Mouse (Mus musculus) cerebellum, postnatal 4 days (tissue): ENCODE results near the gene Efna1.

Experiments
- DNase-seq, 2 experiments: peaks; one replicate each; pipeline ENCODE4 v3.0.0; 2022; ENCODE audit warnings: low spot score in 2 of 2, mixed read lengths in 1 of 2

The Efna1 gene

DNA sequence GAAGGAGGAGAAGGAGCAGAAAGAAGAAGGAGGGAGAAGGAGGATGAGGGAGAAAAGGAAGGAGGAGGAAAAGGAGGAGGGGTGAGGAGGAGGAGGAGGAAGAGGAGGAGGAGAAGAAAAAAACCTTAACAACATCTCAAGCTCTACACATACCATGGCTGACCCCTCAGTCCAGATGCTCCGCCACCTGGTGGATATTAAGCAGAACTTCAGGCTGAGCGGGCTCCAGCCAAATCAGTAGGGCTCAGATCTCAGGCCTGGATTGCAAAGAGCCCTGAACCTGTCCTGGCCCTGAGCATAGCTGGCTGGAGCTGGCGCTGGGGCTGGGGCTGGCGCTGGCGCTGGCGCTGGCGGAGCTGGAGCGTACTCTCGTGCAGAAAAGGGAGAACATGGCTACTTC is 27.1 kb upstream of the Efna1 start:
- peak in 1 of 2 experiments; percentile 72 for DNase-seq

DNA sequence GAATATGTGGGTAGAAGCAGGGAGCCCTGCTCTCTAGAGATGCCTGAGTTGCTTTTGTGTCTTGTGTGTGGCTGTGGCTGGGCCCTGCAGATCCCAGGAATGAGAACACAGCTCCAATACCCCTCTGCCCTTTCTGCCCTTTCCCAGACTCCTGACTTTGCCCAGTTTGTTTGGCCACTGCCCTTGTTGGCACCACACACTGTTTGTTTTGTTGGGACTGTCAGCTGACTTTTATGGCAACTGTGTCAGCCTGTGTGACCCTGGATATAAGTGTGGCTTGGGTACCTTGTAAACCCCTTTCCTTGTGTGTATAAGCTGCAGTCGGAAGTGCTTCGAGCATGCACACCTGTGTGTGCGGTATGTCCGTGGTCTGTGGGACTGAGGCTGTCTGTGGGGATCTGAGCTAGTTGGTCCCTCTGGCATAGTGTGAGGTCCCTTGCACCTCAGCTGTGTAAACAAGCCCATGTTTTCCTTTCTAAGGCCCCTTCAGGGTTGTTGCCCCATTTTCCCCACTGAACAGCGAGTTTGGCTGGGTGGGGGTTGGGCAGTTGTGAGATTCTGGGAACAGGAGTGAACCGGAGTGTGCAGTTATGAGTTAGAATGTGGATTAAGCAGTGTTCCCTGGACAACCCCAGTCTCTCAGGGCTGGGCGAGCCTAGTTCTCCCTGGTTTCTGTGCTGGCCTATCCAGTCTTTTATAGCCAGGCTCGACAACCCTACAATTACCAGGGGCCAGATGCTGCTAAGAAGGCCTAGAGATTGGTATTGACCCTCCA is 24.8 kb upstream of the Efna1 start:
- no peak for DNase-seq

DNA sequence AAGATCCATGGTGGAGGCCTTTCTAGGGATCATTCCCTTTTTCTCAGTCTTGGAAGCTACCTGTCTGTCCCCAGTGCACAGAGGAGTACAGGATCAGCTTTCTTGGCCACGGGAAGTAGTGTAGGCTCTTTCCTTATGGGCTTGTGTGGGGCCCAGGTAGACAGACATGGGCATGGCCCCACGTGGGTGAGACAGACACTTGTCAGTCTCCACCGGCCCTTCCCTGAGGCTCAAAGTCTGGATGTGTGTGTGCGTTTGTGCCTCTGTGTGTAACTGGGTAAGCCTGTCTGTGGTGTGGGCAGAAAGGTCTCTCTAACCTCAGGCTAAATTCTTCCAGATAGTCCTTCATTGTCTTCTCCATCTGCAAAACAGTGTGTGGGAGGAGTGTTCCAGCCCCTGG is 24.2 kb upstream of the Efna1 start:
- no peak for DNase-seq

DNA sequence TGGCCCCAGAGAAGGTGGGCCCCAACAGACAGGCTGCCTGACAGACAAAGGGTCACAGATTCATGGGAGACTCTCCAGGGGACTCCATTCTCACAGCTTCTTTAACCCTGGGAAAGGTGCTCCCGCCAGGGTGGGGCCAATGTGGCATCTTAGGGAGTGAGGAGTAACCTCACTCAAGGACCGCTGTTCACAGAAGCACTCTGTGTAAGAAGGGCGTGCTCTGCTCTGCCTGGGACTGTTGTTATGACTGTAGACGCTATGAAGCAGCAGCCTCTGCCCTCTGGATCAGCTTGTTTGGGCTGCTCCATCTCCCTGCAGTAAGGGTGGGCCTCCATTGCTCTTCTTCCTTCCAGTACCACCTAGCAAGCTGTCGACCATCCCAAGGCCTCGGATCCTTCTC is 23.5 kb upstream of the Efna1 start:
- no peak for DNase-seq

DNA sequence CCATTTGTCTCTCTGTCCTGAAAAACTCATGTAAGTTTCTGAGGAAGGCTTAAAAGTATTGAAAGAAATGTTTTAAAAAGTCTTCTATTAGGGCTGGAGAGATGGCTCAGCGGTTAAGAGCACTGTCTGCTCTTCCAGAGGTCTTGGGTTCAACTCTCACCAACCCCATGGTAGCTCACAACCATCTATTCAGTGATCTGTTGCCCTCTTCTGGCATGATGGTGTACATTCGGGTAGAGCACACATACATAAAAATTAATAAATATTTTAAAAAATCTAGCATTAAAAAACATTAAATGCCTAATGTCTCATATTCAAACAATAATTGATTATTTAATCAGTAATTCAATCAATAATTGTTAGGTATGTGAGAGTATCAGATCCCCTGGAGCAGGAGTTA is 19.6 kb upstream of the Efna1 start:
- DNase-seq: no peak

DNA sequence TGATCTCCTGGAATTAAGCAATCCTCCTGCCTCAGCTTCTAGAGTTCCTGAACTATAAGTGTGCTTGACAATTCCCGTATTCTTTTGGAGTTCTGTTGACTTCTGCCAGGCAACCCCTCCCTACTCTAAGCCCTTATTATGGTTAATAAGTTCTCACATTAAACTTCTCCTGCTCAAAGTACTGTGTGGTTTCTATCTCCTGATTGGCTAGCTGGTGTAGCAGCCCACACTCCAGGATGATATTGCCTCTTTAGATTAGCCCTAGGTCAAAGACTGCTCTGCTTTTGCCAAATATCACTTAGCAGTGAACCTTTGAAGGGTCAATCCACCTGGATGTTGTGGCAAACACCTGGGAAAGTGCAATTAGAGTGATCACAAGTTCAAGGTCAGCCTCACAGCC is 19.1 kb upstream of the Efna1 start:
- DNase-seq: no peak

DNA sequence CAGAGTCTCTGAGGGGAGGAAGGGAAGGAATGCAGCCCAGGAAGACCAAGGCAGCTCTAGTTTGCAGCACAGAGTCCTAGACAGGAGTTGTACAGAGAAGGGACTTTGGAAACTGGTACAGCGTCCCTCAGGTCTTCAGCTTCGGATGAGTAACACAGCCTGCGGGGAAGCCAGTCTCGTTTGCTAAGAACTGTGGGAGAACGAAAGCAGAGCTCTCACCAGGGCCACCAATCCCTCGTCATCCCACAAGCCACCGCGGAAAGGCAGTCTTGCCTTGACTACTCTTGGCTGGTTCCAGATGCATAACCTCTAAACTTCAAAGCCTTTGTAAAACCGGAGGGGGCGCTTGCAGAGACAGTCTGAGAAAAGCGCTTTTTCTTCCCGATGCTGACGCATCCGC is 18.6 kb upstream of the Efna1 start:
- no peak for DNase-seq

DNA sequence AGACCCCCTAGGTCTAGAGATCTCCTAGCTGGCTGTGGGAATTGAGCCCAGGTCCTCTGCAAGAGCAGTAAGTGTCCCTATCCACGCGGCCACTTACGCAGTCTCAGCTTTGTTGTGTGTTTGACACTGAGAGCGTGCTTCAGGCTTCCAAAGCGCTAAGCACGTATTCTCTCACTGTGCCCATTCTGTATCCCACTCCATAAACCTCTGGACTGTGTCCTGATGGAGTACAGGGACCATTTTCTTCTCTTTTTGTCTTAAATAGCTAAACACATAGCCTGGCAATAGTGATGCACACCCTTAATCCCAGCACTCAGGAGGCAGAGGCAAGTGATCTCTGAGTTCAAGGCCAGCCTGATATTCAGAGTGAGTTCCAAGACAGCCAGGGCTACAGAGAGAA is 18.0 kb upstream of the Efna1 start:
- DNase-seq: no peak

DNA sequence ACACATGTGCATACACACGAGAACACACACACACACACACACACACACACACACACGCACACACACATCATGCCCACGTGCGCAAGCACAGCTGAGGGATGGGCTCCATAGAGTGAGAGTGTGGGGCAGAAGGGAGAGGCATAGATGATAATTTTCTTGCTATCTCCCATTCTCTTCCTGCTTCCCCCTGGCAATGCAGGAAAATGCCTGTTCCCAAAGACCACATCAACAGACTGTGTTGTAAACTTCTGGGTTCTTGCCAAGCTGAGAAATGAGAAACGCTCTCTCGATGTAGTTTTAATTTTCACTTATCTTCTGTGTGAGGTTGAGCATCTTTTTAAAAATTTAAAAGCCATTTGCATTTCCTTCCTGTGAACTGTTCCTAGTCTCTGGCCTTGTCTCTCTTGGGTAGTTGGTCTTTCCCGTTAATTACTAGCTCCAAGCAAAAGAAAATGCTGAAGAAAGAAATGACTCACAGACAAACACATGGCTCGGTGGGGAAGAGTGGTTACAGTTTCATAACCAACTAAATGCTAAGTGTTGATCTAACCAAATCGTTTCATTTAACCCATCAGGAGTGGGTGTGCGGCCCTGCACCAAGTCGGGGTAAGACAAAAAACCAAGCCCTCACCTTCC is 15.9 kb upstream of the Efna1 start:
- no peak for DNase-seq

DNA sequence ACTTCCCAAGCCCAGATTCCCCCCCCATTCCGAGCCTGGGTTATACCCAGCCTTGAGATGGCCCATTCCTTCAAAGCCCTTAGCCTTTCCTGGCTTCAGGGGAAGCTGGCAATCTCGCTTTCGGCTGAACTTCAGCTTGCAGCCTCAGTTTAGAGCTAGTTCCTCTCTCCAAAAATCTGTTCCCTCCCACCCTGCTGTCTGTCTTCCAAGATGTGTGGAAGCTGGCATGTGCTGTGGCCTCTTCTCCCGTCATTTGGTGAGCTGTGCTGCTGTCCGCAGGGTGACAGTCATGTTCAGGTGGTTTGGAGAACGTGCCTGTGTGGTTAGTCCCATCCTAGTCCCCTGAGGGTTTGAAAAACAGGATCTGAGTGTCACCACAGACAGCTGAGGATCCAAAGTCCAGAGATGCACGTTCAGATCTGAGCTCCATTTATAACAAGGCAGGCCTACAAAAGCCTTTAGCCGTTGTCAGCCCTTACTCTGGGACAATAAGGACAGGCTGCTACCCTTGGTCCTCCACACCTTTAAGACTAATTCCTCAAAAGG is 14.8 kb upstream of the Efna1 start:
- no peak for DNase-seq

DNA sequence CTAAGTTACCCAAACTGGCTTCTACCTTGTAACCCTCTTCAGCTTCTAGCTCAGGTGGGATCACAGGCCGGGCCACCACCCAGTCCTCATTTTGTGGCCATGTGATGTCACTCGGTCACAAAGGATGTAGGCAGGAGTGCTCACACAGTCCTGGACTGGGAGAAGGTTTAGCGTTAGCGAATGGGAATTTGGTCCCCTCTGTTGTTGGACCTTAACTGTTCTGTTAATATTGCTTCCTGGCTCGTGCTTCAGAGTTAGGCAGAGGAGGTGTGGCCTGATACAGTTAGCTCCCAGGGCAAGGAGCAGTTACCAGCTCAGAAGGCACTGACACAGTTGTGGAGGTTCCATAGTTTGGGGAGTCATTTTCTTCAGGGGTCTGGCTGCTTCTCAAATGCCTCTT is 13.3 kb upstream of the Efna1 start:
- DNase-seq: no peak

DNA sequence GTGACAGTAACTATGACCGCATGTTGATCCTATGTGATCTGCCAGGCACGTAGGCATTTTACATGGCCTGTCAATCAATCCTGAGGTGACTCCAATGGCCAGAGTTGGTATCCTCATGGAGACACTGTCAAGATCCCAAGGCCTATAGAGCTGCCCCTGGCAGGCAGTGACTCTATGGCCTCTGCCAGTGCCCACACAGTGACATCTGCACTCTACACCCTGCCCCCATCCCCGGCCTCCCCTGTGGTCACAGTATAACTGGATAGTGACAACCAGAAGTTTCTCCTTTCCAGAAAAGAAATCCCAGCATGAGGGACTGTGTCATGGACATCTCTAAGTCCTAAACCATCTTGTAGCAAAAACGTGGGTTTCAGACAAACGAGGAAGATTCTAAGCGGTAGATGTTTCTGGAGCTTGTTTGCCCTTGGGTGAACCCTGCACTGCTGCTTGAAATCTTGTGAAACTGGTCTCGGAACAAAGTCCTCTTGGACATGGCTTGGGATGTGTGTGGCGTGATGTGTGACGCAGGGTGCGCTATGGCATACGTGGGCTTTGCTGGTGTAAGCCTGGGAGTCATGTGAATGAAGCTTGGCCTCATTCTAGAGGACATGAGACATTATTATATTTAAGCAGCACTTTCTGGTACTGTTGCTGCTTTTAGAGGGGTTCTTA is 12.4 kb upstream of the Efna1 start:
- no peak for DNase-seq

DNA sequence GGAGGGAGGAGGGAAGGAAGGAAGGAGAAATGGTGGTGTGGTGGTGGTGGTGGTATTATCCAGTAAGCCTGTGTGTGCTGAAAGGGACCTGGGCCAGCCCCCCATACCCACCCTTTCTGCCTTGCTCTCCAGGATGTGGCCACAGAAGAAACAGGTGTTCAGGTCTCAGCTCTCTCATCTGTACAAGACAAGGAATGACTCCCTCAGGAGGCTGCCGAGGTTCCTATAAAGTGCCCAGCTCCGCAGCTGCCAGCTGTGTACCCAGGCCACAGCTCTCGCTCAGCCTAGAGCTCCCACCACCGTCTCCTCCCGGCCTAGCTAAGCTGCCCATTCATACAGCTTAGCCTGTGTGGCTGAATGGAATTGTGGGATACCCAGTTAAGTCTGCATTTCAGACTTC is 11.4 kb upstream of the Efna1 start:
- no peak for DNase-seq

DNA sequence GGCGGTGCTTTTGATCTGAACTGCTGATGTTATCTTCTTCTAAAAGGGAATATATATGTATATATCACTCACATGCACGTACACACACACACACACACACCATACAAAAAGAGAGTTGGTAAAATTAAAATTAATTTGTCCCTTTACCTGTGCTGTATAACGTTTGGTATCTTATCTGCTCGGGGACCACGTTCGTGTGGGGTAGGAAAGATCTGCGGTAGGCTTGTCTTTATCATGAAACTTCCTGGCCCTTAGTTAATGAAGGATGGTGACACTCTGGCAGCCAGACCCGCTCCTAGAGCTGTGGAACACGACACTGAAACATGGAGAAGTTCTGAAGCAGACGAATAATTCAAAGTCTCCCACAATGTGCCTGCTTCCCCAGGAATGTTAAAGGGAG is 10.9 kb upstream of the Efna1 start:
- no peak for DNase-seq

DNA sequence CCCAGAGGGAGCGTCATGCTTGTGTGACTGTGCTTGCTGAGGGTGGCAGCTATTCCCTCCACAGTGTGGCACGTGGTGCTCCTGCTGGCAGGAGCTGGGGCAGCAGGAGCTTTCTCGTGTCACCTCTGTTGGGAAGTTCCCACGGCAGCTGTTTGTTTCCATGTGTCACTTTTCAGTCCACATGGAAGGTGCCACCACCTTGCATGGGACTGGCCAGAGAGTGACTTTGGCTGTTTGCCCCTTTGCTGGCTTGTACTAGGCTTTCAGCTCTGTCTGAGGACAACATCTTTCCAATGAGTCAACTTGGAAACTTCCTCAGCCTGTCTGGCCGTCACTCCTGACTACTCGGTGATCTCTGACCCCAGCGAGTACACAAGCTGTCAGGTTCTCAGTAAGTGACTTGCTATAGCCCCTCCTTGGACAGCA is 7.6 kb upstream of the Efna1 start:
- DNase-seq: no peak

DNA sequence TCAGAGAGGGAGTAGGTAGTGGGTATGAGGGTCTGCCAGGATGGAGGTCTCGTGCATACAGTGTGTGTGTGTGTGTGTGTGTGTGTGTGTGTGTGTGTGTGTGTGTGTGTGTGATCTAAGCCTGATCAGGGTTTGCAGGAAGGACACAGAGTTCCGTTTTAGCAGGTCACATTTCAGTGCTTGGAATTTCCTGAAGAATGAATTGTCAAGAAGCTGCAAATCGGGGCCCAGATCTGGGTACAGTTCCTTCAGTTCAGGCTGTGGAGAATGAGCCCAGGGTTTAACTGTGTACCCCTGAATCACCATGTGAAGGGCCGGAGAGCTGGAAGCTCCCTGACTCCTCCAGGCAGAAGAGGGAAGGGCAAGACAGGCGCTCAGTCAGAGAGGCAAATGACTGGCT is 6.3 kb upstream of the Efna1 start:
- no peak for DNase-seq

DNA sequence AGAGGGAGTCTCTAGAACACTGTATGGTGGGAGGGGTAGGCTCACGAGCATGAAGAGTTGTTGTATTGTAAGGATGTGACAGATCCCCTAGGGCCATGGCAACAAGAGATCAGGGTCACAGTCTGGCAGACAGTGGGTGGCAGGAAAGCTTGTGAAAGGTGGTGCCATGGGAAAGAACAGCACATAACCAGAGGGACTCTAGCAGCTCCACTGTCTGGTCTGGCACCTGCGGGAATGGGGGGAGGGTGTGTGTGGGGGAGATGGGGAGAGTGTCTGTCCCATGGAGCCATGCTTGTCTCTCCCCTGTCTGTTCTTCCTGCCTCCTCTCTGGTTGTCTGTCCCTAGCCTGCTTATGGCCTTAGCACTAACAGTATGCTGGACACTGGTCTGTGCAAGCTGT is 4.6 kb upstream of the Efna1 start:
- no peak for DNase-seq

DNA sequence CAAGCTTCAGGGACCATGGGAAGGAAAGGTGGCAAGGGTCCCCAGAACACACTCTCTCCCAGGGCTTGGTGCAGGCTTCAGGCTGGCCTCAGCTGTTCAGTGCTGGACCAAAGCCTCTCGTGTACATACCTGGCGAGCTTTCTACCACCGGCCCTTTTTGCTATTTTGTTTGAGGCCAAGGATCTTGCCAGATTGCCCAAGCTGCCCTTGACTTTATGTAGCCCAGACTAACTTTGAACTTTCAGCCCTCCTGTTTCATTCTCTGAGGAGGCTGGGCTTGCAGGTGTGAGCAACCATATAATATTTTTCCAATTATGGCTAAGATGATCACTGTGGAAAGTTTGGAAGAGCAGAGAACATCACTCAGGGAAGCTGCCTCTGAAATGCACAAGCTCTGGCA is 3.3 kb upstream of the Efna1 start:
- DNase-seq: no peak

DNA sequence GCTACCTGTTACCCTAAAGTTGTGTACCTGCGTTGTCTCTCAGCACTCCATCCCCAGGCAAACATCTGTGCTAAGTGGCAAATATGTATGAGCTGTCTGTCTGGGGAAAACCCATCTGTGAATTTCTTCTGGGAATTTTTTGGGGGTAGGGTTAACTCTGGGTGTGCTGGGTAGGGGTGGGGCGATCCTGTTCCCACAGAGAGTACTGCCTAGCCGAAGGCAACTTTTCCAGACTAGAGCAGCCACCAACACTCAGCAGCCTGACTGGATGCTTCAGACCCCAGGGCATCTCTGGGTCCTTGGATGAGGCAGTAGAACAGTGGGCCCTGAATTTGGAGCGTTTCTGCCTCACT is 1.3 kb upstream of the Efna1 start:
- DNase-seq: no peak

DNA sequence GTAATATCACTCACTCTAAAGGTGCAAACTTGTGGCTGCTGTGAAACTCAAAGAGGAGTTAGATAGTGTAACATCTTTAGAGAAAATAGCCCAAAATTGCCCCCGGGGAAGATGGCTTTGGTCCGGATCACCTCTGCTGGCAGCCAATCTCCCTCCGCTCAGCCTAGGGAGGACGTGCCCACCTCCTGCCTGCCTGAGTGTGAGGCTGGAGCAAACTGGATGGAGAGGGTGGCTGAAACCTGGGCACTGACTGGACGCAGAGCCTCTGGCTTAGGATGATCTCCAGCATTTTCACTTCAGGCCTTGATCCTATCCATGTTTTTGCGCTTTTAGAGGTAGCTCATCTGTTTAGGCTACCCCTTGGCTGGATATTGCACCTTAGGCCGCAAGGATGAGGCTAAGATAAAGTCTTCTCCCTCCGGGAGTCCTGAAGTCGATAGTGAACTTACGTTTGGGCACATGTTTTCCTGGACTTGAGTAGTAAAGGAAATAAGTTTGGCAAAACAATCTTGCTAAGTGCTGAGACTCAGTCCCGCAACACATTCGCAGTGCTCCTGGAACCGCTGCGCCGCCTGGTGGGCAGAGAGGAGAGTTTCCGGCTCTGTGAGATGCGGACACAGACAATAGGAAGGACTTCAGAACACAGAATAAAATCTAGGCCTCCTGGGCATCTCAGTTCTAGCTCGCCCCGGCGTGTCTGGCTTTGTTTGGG is 793 bp upstream of the Efna1 start:
- peak; percentile 67 to 85 for DNase-seq

DNA sequence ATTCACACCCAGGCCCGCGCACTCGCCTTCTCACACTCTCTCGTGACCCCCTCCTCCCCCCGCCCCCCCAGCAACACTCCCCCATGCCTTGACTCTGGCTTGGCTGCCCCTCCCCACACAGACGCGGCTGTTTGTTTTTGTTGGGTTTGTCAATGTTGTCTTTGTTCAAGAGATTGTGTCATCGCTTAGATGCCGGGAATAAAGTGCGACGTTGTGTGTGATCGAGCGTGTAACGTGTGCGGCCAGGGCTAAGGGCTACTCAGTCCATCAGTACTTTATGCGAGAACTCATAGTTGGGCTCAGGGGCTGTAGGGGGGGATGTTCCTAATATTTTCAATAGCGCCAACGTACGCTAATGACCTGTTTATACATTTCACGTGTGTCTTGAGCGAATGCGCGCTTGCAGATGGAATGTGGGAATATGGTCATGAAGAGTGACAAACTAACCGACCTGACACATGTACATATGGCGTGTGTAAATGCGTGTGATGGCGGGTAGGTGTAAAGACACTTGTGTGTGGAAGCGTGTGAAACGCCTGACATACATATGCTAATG is 814 bp downstream of the Efna1 start:
- DNase-seq: no peak
